Mouse (Mus musculus) spleen, adult 2 months (tissue): Measurements from ENCODE around the gene Lyrm2.

ENCODE experiments used
- CTCF ChIP-seq: fragments of 200-500 bp; IDR thresholded peaks from 2 replicates; pipeline ENCODE4 v1.5.1; 2011; ENCODE audit warnings: mild to moderate bottlenecking, inconsistent platforms; ENCODE audit not compliant: insufficient read depth, insufficient read length, insufficient replicate concordance; ENCODE audit errors: extremely low read depth
- POLR2A ChIP-seq: fragments of 200-500 bp; IDR thresholded peaks from 2 replicates; pipeline ENCODE4 v1.6.1; 2011; ENCODE audit warnings: low read depth, low read length, inconsistent platforms

GRCm38 (mm10) chr4:32824254-32824653 is 24.2 kb downstream of the Lyrm2 start:
- TF ChIP-seq CTCF: no peak
- TF ChIP-seq POLR2A: no peak
